Mouse (Mus musculus): ENCODE measurements at regions not wholly inside any gene's neighbourhood (a gene's known extent, or its start where the extent isn't known, plus 50 kb on each side); places are given as distances from the start of the nearest gene placed in this dataset.

DNA sequence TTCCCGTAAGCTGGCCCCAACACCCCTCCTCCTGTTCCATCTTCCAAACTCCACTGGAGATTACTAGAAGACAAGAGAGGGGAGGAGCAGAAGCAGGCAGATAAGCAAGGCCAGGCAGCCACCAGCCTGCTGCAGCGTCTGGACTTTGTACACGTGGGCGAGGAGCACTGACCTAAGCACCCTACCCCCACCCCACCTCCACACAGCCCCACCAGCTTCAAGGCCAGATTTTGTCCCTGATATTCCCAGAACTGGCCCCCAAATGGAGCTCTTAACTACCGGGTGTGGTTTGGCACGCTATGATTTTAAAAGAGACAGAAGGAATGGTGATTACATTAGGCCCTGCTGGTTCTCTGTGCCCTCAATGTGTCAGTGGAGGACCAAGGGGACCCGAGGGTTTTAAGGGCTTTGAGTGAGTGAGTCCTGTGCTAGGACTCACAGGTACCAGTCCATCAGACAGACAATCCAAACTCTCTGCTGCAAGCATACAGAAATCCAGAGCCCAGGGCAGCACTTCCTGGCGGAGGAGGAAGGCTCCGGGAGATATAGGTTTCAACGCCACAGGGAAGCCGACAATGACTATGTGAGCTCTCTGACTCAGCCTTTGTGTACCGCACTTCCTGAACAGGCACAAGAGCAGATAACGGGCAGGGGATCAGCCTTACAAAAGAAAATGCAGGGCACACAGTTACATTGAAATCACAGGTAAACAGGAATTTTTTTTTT is 72.0 kb upstream of the Mgme1 start (continued):
- TF ChIP-seq ZMIZ1 (IDR thresholded peaks at IDR 0.05; ENCODE audit: low read depth, low read length) (0 out of 2 replicates have a peak, but pooled peaks have one; percentile 45), MXI1 (IDR thresholded peaks at IDR 0.05; ENCODE audit: low read depth, low read length) (peak; percentile 82; the same call in 1 of the 2 replicates), SIN3A (IDR thresholded peaks at IDR 0.05; ENCODE audit: low read length) (peak; percentile 56)
